22 mouse cellular contexts compared by ENCODE assay signal in the genomic region with DNA sequence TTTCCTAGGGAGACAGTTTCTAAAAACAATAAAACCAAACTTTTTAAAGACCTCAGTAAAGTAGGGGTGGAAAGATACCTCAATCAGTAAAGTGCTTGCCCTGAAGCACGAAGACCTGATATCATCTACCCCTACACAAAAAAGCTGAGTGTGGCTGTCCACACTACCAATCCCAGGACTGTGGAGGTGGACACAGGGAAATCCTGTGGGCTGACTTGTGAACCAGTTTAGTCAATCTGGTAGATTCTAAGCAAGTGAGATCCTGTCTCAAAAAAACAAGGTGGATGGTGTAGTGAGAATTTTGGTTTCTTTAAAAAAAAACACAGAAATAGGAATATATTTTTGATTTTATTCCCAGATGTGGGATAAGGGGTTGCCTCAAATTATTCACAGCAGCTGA.
DNase-seq lines count a peak whose midpoint lies in the region; ATAC-seq lines count a peak whose summit lies in the region.
"Had no signal": no experiment of that assay in that cellular context is flagged by ENCODE, and none has a peak within 500 bp of the region (broad histone marks: within the 10 kb centered on the region; RNA-seq: fewer than 3 reads in every experiment).

No protein-coding gene starts in this region.

- no peak overlapping the region for H3K4me3 ChIP-seq in midbrain, embryonic 13.5 days (replicated peaks)

- no peak overlapping the region for H3K27ac ChIP-seq in midbrain, embryonic 13.5 days

- DNase-seq in frontal cortex, postnatal 14 days (ENCODE audit: low spot score in 2 of 2) = no peak
- peak; percentile 31 for DNase-seq in right cerebral cortex, adult 18-20 months
- no peak for DNase-seq in right cerebral cortex, postnatal 14 days
- DNase-seq in brain, adult 2 months (ENCODE audit: low read depth, low spot score) = peak; percentile 32
- DNase-seq: adrenal gland, adult 2 months; adrenal gland, adult 8-10 months; adrenal gland, postnatal 10 days; adrenal gland, postnatal 14 days; adrenal gland, postnatal 25 days; adrenal gland, postnatal 36 days; B cell, adult 2 months; cerebellum, adult 11 months; cerebellum, adult 11-12 months; cerebellum, adult 18-20 months; cerebellum, adult 2 months had no signal

- H3K9me3 ChIP-seq in midbrain, embryonic 13.5 days = no peaks in the 10 kb centered on the region
- H3K9me3 ChIP-seq: G1E had no signal

- H3K4me1 ChIP-seq in midbrain, embryonic 13.5 days (replicated peaks) = no peaks in the 10 kb centered on the region

- H3K27me3 ChIP-seq in midbrain, embryonic 13.5 days = no peaks in the 10 kb centered on the region
- H3K27me3 ChIP-seq: CH12.LX, Patski had no signal

- peak; percentile 77 for ATAC-seq in frontal cortex, adult (ENCODE audit: low TSS enrichment)
- no peak for ATAC-seq in midbrain, embryonic 13.5 days
- ATAC-seq: activated CD4-positive, CD25-positive, alpha-beta regulatory T cell, adult 4 months; CD4-positive, CD25-positive, alpha-beta regulatory T cell, adult 4 months; Patski had no signal

- no peak overlapping the region for H3K9ac ChIP-seq in midbrain, embryonic 13.5 days (replicated peaks)

- H3K4me2 ChIP-seq in midbrain, embryonic 13.5 days (replicated peaks) = no peak overlapping the region

- 97% methylated on average over 1 of the region's 1 CpGs for WGBS in midbrain, embryonic 13.5 days

- no peaks in the 10 kb centered on the region for H3K36me3 ChIP-seq in midbrain, embryonic 13.5 days
- H3K36me3 ChIP-seq: G1E had no signal

Comparison
In these comparisons a context has a peak if more than half of its experiments do, and no peak if none do; other contexts are left out.
1. DNase-seq: peak in right cerebral cortex, adult 18-20 months (single experiment) and brain, adult 2 months (single experiment); none in frontal cortex, postnatal 14 days (0 of 2) and right cerebral cortex, postnatal 14 days (single experiment).